Mouse (Mus musculus) adipocyte (in vitro differentiated cells): Measurements from ENCODE around the gene Tmem50a.

Experiments
- DNase-seq: peaks from one replicate; pipeline ENCODE4 v3.0.0-alpha.2; 2016; ENCODE audit warnings: low spot score

The Tmem50a gene

DNA sequence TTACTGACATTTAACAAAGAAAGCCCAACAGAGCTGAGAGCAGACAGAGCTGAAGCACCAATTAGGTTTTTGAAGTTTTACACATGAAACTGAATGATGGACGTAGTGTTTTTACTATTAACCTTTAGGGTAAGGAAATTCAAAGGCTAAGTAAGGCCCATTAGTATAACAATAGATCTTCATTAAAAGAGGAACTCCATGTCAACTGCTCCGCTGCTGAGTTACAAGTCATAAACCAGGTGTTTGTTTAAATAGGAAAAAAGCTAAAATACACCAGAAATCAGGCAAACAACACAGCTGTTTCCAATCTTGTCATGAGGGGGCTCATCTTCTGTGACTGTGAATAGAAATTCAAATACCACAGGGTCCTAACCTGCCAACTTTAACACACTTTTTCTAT is 63.6 kb downstream of the Tmem50a start:
- DNase-seq = no peak

DNA sequence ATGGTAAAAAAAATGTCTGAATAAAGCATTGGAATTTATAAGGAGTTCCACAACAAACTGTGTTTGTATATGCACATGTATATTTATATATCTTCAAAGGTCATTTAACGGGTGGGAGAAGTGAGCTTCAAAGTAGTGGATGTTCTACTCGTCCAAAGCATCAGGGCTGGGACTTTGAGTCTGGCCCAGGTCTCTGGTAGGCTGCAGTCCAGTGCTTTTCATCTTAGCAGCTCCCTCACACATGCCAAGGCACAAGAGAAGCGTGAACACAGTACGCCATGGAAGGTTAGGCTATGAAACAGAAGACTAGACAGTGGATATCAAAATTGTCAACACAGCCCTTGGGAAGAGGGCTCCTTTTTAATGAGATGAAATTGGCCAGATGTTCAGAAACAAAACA is 64.3 kb downstream of the Tmem50a start:
- DNase-seq = no peak
